Mouse (Mus musculus): ENCODE measurements around the gene Ciao1.
"Not testable (repeated sequence)": the region's sequence is repeated elsewhere in the genome, so short reads cannot be mapped to it uniquely, and the experiment has no call there.

Ciao1 gene

GRCm38 (mm10) chr2:127250291-127251008 lies 2.8 kb upstream of the Ciao1 start:
- DNase-seq (ENCODE audit: low spot score in 2 of 2) = no peak

GRCm38 (mm10) chr2:127248334-127249004 lies 853 bp upstream of the Ciao1 start:
- DNase-seq (ENCODE audit: low spot score in 2 of 2) = peak in 1 of 2 experiments; percentile 37

GRCm38 (mm10) chr2:127240065-127240464 lies 7.6 kb downstream of the Ciao1 start:
- no peak for DNase-seq (ENCODE audit: low spot score in 2 of 2)

- no peak for DNase-seq (ENCODE audit: low spot score in 2 of 2)
Observed at GRCm38 (mm10) chr2:127237897-127238610, 9.6 kb downstream of the Ciao1 start.

- DNase-seq (ENCODE audit: low spot score in 2 of 2) = no peak
Observed at GRCm38 (mm10) chr2:127225261-127225660, 22.4 kb downstream of the Ciao1 start.

- DNase-seq (ENCODE audit: low spot score in 2 of 2) = no peak
Observed at GRCm38 (mm10) chr2:127217746-127218145, 29.9 kb downstream of the Ciao1 start.

- no peak for DNase-seq (ENCODE audit: low spot score in 2 of 2)
Observed at GRCm38 (mm10) chr2:127210701-127211100, 36.9 kb downstream of the Ciao1 start.

GRCm38 (mm10) chr2:127208452-127208769 lies 39.2 kb downstream of the Ciao1 start:
- no peak for DNase-seq (ENCODE audit: low spot score in 2 of 2)

GRCm38 (mm10) chr2:127207547-127208451 lies 39.8 kb downstream of the Ciao1 start, which contains the start of the genes 1810024B03Rik and Snrnp200:
Gene 1810024B03Rik, minus strand, starts transcription at chr2:127208280.
Gene Snrnp200, plus strand, starts transcription at chr2:127208386.
- DNase-seq (ENCODE audit: low spot score in 2 of 2) = peak; percentile 92 to 93

- no peak for DNase-seq (ENCODE audit: low spot score in 2 of 2)
Observed at GRCm38 (mm10) chr2:127206916-127207315, 40.7 kb downstream of the Ciao1 start.

- DNase-seq (ENCODE audit: low spot score in 2 of 2) = not testable (repeated sequence)
Observed at GRCm38 (mm10) chr2:127205936-127206335, 41.7 kb downstream of the Ciao1 start.

GRCm38 (mm10) chr2:127204932-127205331 lies 42.7 kb downstream of the Ciao1 start:
- peak in 1 of 2 experiments; percentile 50 for DNase-seq (ENCODE audit: low spot score in 2 of 2)

Data from frontal cortex, postnatal 14 days (tissue).